14 mouse cellular contexts compared by ENCODE assay signal in genomic region chr5:114801049-114801448, GRCm38 (mm10). TPM values are rescaled to one million over a fixed set of nuclear protein-coding genes. Genes with fewer than 3 reads are reported as not detected.
DNase-seq lines count a peak whose midpoint lies in the region; ATAC-seq and TF ChIP-seq lines count a peak whose summit lies in the region.
"Had no signal": no experiment of that assay in that cellular context is flagged by ENCODE, and none has a peak within 500 bp of the region (broad histone marks: within the 10 kb centered on the region; RNA-seq: fewer than 3 reads in every experiment).

No protein-coding gene starts in this region.

- H3K4me1 ChIP-seq in kidney, adult 2 months (ENCODE audit: control insufficient read depth, insufficient read depth, low read length), result no peaks in the 10 kb centered on the region
- H3K4me1 ChIP-seq in liver, embryonic 14.5 days (replicated peaks; ENCODE audit: control insufficient read depth in 2 of 2, insufficient read depth in 2 of 2, low read length in 1 of 2), result peaks cover 6 to 12% of the 10 kb centered on the region in 2 experiments

- no peak overlapping the region for H3K4me3 ChIP-seq in kidney, adult 2 months (ENCODE audit: insufficient read depth, low read depth, low read length)
- no peak overlapping the region for H3K4me3 ChIP-seq in liver, embryonic 14.5 days (ENCODE audit: insufficient read depth in 1 of 2, low read depth in 2 of 2, low read length in 2 of 2)
- H3K4me3 ChIP-seq: heart, embryonic 12.5 days; limb, embryonic 12.5 days; megakaryocyte, embryonic 14.5 days had no signal

- DNase-seq in kidney, adult 2 months, result peak; percentile 16
- DNase-seq in kidney, postnatal 10 days, result no peak
- peak; percentile 62 for DNase-seq in CD4-positive helper T cell, adult 2 months (ENCODE audit: low read depth, low spot score)
- peak; percentile 77 for DNase-seq in c-Kit-positive CD71-positive TER-119-negative erythroid progenitor cells, embryonic 14.5 days (ENCODE audit: low read depth)
- DNase-seq in liver, embryonic 14.5 days (ENCODE audit: low read depth in 3 of 3, low spot score in 3 of 3), result peak in 1 of 3 experiments; percentile 59
- no peak for DNase-seq in layer of hippocampus, adult 18-20 months (ENCODE audit: low spot score in 2 of 2)
- no peak for DNase-seq in retina, embryonic 14.5 days (ENCODE audit: low spot score)
- no peak for DNase-seq in left cerebral cortex, postnatal 10 days (ENCODE audit: extremely low spot score in 1 of 2, low spot score in 2 of 2)
- DNase-seq: cerebellum, adult 9-10 months; forebrain, postnatal 0 days had no signal

- no peaks in the 10 kb centered on the region for H3K27me3 ChIP-seq in kidney, adult 2 months (replicated peaks; ENCODE audit: control insufficient read depth, insufficient read depth, low read length)
- H3K27me3 ChIP-seq in liver, embryonic 14.5 days (ENCODE audit: control insufficient read depth, insufficient read depth, low read length), result no peaks in the 10 kb centered on the region
- H3K27me3 ChIP-seq: heart, embryonic 12.5 days; megakaryocyte, embryonic 14.5 days had no signal

- H3K9ac ChIP-seq in liver, embryonic 14.5 days (replicated peaks), result no peak overlapping the region
- H3K9ac ChIP-seq: forebrain, postnatal 0 days; heart, embryonic 12.5 days; limb, embryonic 12.5 days had no signal

- peak; percentile 78; the same call in 1 of the 2 replicates for ATAC-seq in liver, embryonic 14.5 days (ENCODE audit: insufficient read depth)
- ATAC-seq: forebrain, postnatal 0 days; inflammation-experienced regulatory T-cells, adult 6 months had no signal

- TF ChIP-seq CTCF in kidney, adult 2 months (conservative IDR thresholded peaks at IDR 0.05; ENCODE audit: insufficient read depth, insufficient read length, low read depth, low read length), result no peak
- TF ChIP-seq CTCF in liver, embryonic 14.5 days (IDR thresholded peaks at IDR 0.05; ENCODE audit: low read depth), result no peak

- intact Hi-C loops in left cerebral cortex, postnatal 10 days (cut with DNase I), result no loop called here

- no peak for TF ChIP-seq POLR2A in kidney, adult 2 months (IDR thresholded peaks at IDR 0.05; ENCODE audit: low read depth, low read length)

- no peak for TF ChIP-seq EP300 in liver, embryonic 14.5 days (IDR thresholded peaks at IDR 0.05; ENCODE audit: low read depth)

- peaks cover 2% of the 10 kb centered on the region; the same call in 1 of the 2 replicates for H3K36me3 ChIP-seq in kidney, adult 2 months (ENCODE audit: control insufficient read depth, insufficient read depth, low read length)
- peaks cover 48% of the 10 kb centered on the region for H3K36me3 ChIP-seq in liver, embryonic 14.5 days (replicated peaks; ENCODE audit: control insufficient read depth, insufficient read depth, low read depth)

- no peak overlapping the region for H3K27ac ChIP-seq in kidney, adult 2 months (ENCODE audit: insufficient read depth, low read depth, low read length)
- H3K27ac ChIP-seq in liver, embryonic 14.5 days, result no peak overlapping the region
- H3K27ac ChIP-seq: limb, embryonic 12.5 days had no signal

- H3K4me2 ChIP-seq in liver, embryonic 14.5 days (ENCODE audit: low read depth), result no peak overlapping the region
- H3K4me2 ChIP-seq: heart, embryonic 12.5 days; limb, embryonic 12.5 days had no signal

- 39% methylated on average over 8 of the region's 8 CpGs for WGBS in kidney, adult 2 months
- 14% methylated on average over 8 of the region's 8 CpGs for WGBS in liver, embryonic 14.5 days (ENCODE audit: insufficient replicate concordance)

- no peaks in the 10 kb centered on the region for H3K9me3 ChIP-seq in liver, embryonic 14.5 days (ENCODE audit: control insufficient read depth, low read length)
- H3K9me3 ChIP-seq: heart, embryonic 12.5 days; limb, embryonic 12.5 days; megakaryocyte, embryonic 14.5 days had no signal

RNA-seq across cellular contexts. Expression of gene 1500011B03Rik, which starts 22.2 kb away (rescaled TPM):
- 30.2 and 34.7 TPM in 2 replicates for polyA plus RNA-seq in kidney, adult 2 months (2012; rRNA removed)
- polyA plus RNA-seq in liver, embryonic 14.5 days (2012; rRNA removed), result 15.5 and 17.5 TPM in 2 replicates
- 31.9 and 36.0 TPM in 2 replicates for polyA plus RNA-seq in liver, embryonic 14.5 days (2014; fragmentation: Nextera tagmentation; extraction: Ambion mirVana)
- total RNA-seq in layer of hippocampus, adult 18-20 months (2021), result 100 to 1,000 TPM; 162 to 169 TPM
- total RNA-seq in left cerebral cortex, postnatal 10 days (2021), result 100 to 1,000 TPM; 165 to 184 TPM

RNA-seq across cellular contexts. Expression of gene Git2, which starts 25.7 kb away (rescaled TPM):
- 30.5 and 32.3 TPM in 2 replicates for polyA plus RNA-seq in kidney, adult 2 months (2012; rRNA removed)
- 12.7 and 13.7 TPM in 2 replicates for polyA plus RNA-seq in liver, embryonic 14.5 days (2012; rRNA removed)
- polyA plus RNA-seq in liver, embryonic 14.5 days (2014; fragmentation: Nextera tagmentation; extraction: Ambion mirVana), result 12.1 and 12.7 TPM in 2 replicates
- 10 to 100 TPM; 44.5 to 45.6 TPM for total RNA-seq in layer of hippocampus, adult 18-20 months (2021)
- total RNA-seq in left cerebral cortex, postnatal 10 days (2021), result 10 to 100 TPM; 46.8 to 47.2 TPM

RNA-seq across cellular contexts. Expression of gene Ankrd13a, which starts 26.6 kb away (rescaled TPM):
- 47.7 and 51.6 TPM in 2 replicates for polyA plus RNA-seq in kidney, adult 2 months (2012; rRNA removed)
- polyA plus RNA-seq in liver, embryonic 14.5 days (2012; rRNA removed), result 29.9 and 38.6 TPM in 2 replicates
- polyA plus RNA-seq in liver, embryonic 14.5 days (2014; fragmentation: Nextera tagmentation; extraction: Ambion mirVana), result 46.6 and 59.1 TPM in 2 replicates
- 10 to 100 TPM; 44.5 to 48.1 TPM for total RNA-seq in layer of hippocampus, adult 18-20 months (2021)
- total RNA-seq in left cerebral cortex, postnatal 10 days (2021), result 10 to 100 TPM; 34.7 to 36.3 TPM

RNA-seq across cellular contexts. Expression of gene 4930519G04Rik, which starts 52.4 kb away (rescaled TPM):
- not detected in 2 replicates for polyA plus RNA-seq in kidney, adult 2 months (2012; rRNA removed)
- polyA plus RNA-seq in liver, embryonic 14.5 days (2012; rRNA removed), result not detected in 2 replicates
- not detected in 2 replicates for polyA plus RNA-seq in liver, embryonic 14.5 days (2014; fragmentation: Nextera tagmentation; extraction: Ambion mirVana)
- not detected for total RNA-seq in layer of hippocampus, adult 18-20 months (2021)
- not detected for total RNA-seq in left cerebral cortex, postnatal 10 days (2021)
- total RNA-seq: forebrain, postnatal 0 days had no signal
- polyA plus RNA-seq: forebrain, postnatal 0 days; heart, embryonic 12.5 days; inflammation-experienced regulatory T-cells, adult 6 months; limb, embryonic 12.5 days had no signal

RNA-seq across cellular contexts. Expression of gene Gm9936, which starts 57.4 kb away (rescaled TPM):
- polyA plus RNA-seq in kidney, adult 2 months (2012; rRNA removed), result not detected in 2 replicates
- polyA plus RNA-seq in liver, embryonic 14.5 days (2012; rRNA removed), result not detected in 2 replicates
- not detected in 2 replicates for polyA plus RNA-seq in liver, embryonic 14.5 days (2014; fragmentation: Nextera tagmentation; extraction: Ambion mirVana)
- total RNA-seq in layer of hippocampus, adult 18-20 months (2021), result under 1 TPM; 0.37 to 0.63 TPM
- total RNA-seq in left cerebral cortex, postnatal 10 days (2021), result 1 to 10 TPM; 1.3 to 2.0 TPM
- polyA plus RNA-seq: heart, embryonic 12.5 days; inflammation-experienced regulatory T-cells, adult 6 months had no signal

Comparison
In these comparisons a context has a peak if more than half of its experiments do, and no peak if none do; other contexts are left out.
1. DNase-seq: peak in kidney, adult 2 months (single experiment), CD4-positive helper T cell, adult 2 months (single experiment) and c-Kit-positive CD71-positive TER-119-negative erythroid progenitor cells, embryonic 14.5 days (single experiment); none in kidney, postnatal 10 days (single experiment), layer of hippocampus, adult 18-20 months (0 of 2), retina, embryonic 14.5 days (single experiment) and left cerebral cortex, postnatal 10 days (0 of 2).